Mouse (Mus musculus) MEL-GATA-1-ER (cell line): ENCODE measurements around the gene Sparcl1.

Source experiments
- DNase-seq: peaks from one replicate; pipeline ENCODE4 v3.0.0-alpha.2; 2012; ENCODE audit warnings: low read depth; ENCODE audit errors: extremely low read depth

Gene Sparcl1

DNA sequence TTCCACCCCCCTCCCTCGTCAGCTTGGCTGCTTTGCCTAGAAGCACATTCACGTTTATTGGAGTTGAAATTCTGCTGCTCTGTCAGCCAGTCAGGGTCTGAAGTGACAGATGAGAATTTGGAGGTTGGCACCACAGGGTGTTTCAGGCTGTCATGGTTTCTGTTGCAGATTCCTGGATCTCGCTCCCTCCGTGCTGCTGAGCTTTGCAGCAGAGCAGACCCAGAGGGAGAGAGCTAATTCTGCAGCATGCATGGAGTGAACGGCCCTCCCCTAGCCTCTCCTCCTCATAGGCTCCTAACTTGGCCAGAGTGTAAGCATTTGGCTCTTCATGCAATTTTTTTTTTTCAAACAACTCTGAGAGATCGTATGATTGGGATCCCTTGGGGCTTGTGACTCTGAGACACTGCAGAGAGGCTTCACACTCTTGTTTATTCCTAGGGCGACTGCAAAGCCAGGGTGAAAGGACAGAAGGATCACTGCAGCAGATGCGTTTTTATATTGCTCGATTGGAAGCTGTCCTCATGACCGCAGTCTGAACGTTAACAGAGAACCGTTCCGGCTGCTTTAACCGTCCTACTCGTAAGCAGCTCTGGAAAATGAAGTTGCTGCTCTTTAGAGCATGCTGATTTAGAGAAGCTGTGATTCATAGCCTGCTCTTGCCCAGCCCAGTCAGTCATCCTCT, at the start of gene Sparcl1:
TSS of gene Sparcl1 (minus strand) at position 243 of the 682 bp plus-strand sequence.
- no peak for DNase-seq

DNA sequence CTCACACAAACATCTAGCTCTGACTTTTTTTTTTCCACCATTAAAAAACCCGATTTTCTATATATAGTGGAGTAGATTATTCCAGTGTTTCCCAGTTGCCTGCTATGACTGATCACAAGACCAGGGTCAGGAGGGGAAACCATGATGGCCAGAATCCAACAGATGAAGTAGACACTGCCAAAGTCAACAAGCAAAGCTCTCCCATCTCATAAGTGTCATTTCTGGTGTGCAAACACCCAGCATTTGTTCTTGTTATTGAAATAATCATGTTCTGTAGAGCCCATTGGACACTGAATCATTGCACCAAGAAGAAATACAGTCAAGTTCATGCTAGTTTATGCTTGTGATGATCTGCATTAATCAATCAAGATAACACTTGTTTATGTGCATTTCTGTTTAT, 47.9 kb upstream of the Sparcl1 start:
- no peak for DNase-seq

GRCm38 (mm10) chr5:104160581-104160980, 47.0 kb upstream of the Sparcl1 start:
- no peak for DNase-seq

- no peak for DNase-seq
Measured at GRCm38 (mm10) chr5:104158332-104159052, 45.0 kb upstream of the Sparcl1 start.

GRCm38 (mm10) chr5:104157701-104158100, 44.2 kb upstream of the Sparcl1 start:
- DNase-seq: no peak

GRCm38 (mm10) chr5:104150196-104150595, 36.7 kb upstream of the Sparcl1 start:
- no peak for DNase-seq

DNA sequence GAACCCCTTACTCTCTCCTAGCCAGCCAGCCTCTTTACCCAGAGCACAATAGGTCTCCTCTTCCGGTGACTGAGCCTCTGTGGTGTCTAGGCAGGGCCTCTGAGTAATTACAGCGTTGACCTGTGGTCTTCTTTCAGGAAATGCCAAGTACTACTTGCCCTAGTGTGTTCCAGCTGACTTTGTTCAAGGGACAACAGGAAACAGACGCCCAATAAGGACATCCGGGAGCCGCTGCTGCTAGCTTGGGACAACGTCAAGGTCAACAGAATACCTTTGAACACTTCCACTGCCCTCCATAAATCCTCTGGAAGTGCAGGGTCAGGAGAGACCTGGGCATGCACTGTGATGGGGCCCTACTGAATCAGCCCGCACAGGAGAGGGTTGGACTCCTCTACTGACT, 35.8 kb upstream of the Sparcl1 start:
- DNase-seq: no peak

DNA sequence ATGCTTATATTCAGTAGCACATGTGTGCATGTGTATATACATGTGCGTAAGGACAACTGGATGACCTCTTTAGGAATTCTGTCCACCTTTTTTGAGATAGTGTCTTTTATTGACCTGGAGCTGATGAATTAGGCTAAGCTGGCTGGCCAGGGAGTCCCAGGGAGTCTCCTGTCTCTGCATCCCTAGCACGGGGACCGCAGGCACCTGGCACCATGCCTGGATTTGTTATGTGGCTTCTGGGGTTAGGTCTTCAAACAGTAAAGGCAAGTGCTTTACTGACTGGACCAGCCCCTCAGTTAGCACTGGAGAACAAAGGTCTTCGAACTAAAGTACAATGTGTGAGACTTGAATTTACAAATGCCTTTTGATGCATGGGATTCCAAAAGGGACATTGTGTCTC, 30.5 kb upstream of the Sparcl1 start:
- DNase-seq: no peak

- no peak for DNase-seq
Measured at GRCm38 (mm10) chr5:104141067-104141466, 27.5 kb upstream of the Sparcl1 start.

- DNase-seq: no peak
Measured at GRCm38 (mm10) chr5:104137920-104138541, 24.5 kb upstream of the Sparcl1 start.

DNA sequence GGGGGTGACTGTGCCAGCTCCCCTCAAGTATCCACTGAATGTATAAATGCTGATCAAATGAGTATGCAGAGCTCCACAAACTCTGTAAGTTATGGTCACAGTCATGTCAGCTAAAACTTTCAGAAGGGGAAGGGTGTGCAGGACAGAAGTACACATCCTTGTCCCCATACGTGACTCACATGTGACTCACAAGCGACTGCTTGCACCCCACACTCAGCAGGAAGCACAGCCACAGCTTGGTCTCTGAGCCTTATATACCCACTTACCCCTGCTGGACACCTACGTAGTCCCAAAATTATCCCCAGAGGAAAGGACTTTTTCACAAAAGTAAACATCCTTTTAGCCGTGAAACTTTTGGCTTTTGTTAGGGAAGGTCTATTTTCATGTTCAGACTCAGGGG, 20.2 kb upstream of the Sparcl1 start:
- no peak for DNase-seq

DNA sequence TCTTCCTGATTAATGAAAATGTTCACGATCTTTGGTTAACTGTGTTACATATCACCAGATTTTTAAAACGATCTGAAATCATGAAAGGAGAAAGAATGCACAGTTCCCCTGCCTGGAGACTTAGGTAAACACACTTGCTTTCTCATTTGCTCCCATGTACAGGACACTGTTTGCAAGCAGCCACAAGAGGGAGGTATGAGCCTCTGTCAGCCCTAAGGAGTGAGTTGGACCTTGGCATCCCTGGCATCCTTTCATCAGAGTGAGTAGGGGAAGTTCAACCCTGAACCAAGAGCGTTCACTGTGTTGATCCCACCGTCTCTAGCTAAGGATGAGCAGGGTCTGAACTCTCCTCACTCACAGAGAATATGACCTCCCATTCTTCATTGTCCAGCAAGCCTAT, 18.0 kb upstream of the Sparcl1 start:
- DNase-seq: no peak

GRCm38 (mm10) chr5:104130891-104131290, 17.4 kb upstream of the Sparcl1 start:
- no peak for DNase-seq

DNA sequence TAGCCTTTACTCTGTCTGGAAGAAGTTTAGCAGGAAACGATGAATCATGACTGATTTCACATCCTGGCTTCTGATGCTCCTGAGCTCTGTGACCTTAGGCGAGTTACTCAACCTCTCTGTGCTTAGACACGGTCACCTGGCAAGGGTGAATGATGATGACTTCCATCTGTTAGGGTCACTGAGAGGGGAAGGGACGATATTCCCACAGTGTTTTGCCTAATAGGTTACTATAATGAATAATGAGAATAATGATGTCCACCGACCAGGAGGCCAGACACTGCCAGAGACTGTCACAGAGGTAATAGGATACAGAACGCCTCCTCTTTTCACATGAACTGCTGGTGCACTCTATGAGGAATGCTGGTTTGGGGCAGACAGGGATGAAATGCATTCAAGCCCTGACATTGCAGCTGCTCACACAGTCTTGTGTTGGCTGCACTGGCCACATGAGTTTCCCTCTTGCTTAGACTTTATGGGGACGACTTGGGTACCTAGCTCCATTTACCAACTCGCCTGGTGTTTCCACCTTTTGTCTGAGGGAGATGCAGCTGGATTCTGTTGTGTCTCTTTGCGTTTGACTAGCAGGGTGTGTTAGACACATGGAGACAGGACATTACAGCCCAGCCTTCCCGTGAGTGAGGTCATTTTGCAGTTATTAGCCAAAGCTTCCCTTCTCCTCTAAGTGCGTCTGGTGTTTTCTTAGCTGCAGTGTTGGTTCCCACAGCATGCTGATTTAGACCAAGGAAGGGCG, 14.9 kb upstream of the Sparcl1 start:
- no peak for DNase-seq

GRCm38 (mm10) chr5:104127351-104127750, 13.8 kb upstream of the Sparcl1 start:
- no peak for DNase-seq

GRCm38 (mm10) chr5:104126561-104127320, 13.2 kb upstream of the Sparcl1 start:
- no peak for DNase-seq

DNA sequence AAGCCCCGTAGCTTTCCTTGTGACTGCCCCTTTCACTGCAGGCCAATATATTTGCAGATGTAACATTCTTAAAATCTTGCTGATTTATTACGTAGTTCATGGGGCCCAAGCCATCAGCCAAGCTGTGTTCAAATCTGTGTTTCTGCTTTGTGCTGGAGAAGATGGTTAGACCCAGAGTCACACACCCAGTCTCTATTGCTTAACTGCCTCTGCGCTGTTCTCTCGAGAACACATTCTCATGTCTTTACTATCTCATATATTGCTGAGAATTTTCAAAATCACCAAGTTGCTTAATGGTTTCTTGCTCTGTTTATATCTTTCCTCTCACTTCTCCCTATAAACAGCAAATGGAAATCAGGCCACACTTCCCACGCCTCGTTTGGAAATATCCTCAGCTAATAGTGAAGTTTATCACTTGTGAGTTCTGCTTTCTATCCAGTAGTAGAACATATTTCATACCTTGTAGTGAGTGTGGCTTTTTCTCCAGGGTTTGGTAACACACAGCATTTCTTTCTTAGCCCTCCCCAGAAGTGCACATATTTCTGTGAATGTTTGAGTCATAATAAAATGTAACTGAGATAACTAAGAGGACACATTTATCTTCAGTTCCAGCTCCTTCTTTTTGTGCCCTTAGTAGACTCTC, 10.6 kb upstream of the Sparcl1 start:
- no peak for DNase-seq

DNA sequence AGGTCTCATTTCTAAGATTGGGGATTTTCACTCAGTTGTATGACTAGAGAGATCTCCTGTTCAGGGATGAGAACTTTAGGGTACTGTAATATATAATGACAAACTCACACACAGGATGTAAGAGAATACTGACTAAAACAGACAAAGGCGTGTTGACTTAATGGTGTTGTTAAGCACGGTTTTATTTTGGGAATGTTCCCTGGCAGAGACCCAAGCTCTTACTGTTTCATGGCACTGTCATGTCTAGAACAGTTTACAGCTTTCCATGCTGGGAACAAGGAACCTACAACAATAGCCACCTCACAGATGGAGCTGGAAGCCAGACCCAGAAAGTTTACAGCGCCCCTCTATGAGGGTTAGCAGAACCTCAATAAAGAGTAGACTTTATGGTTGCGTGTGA, 2.4 kb upstream of the Sparcl1 start:
- DNase-seq: no peak

DNA sequence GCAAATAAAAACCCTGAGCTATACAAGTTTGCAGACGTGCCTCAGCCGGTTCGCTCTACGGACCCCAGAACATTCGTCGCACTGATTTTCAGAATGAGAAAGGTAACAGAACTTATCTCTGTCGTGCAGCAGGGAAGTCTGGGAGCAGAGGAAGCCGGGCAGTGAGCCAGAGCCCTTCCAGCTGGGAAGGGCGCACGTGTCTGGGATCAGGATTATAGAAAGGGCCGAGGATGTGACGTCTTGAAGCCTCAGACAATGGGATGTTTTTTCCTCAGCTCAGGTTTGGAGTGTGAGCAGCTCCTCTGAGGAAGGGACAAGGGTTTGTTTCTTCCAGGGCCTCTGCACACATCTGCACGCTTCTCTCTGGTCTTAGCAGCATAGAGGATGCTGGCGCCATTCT, 1.6 kb upstream of the Sparcl1 start:
- DNase-seq: no peak

GRCm38 (mm10) chr5:104112511-104112910, 1.0 kb downstream of the Sparcl1 start:
- DNase-seq: no peak

DNA sequence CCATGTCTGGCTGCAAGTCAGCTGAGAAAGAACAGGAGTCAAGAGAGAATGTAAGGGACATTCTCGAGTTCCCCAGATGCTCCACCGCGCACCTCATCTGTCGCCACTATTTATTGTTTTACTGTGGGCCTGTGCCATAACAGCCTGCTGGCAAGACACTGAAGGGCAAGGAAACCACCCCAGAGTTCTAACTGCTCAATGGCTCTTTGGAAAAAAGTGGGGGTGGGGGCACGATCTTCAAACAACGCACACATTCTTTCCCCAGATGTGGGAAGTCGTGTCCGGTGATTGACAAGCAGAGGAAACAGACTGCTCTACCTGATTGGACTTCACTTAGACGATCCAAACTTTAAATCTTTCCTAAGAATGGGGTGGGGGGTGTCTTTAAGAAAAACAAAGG, 1.5 kb downstream of the Sparcl1 start:
- no peak for DNase-seq
